Mouse (Mus musculus) left cerebral cortex, postnatal 4 days (tissue): ENCODE data around the gene Wscd2. TPM values are rescaled to one million over a fixed set of nuclear protein-coding genes. Genes with fewer than 3 reads are reported as not detected.

Source experiments
- DNase-seq: peaks from one replicate; pipeline ENCODE4 v3.0.0-alpha.2; 2022
- intact Hi-C: fragments of 180-260 bp; cut with DNase I; formaldehyde crosslinking; loops from one replicate; pipeline ENCODE4 v1.15.1; 2025
- total RNA-seq, 2 experiments: library from RNA; stranded (reverse); gene quantifications; 2 replicates each; pipeline ENCODE4 v1.2.3; 2021

The Wscd2 gene
- total RNA-seq = 10 to 100 TPM; 39.4 to 43.9 TPM

DNA sequence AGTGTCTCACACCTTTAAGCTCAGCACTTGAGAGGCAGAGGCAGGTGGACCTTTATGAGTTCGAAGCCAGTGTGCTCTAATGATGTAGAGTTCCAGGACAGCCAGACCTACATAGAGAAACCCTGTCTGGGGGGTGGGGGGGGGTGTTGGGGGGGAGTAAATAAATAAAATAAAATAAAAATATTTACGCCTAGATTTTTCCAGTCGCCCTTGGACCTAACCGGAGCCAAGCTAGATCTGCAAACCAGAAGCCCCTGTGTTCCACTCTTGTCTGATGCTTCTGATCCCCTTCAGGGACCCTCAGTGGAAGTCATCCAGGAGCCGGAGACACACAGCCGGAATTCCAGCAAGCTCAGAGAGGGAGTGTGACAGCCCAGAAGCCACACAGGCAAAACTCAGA, at the start of gene Wscd2:
TSS of gene Wscd2 (plus strand) at position 301 of the 400 bp plus-strand sequence.
- DNase-seq = no peak
- intact Hi-C loops = loop anchor here (5.0 kb wide), 1 partner anchor 113 kb away; no protein-coding TSS in a partner anchor

GRCm38 (mm10) chr5:113442180-113442579, 48.0 kb upstream of the Wscd2 start:
- intact Hi-C loops = no loop called here
- DNase-seq = no peak

DNA sequence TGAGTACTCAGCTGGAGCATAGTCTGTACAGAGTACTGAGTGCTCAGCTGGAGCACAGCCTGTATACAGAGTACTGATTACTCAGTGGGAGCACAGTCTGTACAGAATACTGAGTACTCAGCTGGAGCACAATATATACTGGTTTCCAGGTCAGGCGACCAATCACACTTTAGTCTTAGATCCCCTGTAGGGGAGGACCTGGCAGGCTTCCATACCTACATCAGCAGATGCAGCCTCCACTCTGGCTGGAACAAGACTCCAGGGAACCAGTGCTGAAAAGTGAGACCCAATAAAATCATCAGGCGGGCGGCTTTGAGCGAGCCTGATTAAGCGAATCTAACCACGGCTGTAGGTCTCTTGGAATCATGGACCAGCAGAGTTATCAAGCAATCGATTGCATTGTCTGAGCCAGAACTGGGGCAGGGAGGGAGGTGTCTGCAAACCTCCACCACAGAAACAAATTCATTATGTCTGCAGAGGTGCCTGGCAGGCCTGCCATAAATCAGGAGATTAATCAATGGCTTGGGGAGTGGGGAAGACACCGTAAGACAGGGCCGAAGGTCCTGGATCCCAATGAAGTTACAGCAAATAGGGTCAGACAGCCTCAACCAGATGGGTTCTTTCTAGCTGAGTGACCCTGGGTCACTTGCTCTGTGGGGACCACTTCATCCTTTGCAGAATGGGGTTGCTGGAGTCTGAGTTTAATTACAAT, 42.0 kb upstream of the Wscd2 start:
- intact Hi-C loops = no loop called here
- peak; percentile 62 for DNase-seq

DNA sequence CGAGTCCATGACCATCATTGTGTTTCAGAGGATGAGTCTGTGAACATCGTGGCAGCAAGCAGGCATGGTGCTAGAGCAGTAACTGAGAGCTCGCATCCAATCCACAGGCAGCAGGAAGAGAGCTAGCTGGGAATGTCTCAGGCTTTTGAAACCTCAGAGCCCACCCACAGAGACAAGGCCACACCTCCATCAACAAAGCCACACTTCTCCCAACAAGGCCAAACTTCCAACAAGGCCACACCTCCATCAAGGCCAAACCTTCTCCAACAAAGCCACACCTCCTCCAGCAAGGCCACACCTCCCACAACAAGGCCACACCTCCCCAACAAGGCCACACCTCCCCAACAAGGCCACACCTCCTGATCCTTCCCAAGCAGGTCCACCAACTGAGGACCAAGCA, 40.8 kb upstream of the Wscd2 start:
- intact Hi-C loops = no loop called here
- DNase-seq = no peak

- intact Hi-C loops = no loop called here
- DNase-seq = no peak
Measured at GRCm38 (mm10) chr5:113452691-113453090, 37.4 kb upstream of the Wscd2 start.

DNA sequence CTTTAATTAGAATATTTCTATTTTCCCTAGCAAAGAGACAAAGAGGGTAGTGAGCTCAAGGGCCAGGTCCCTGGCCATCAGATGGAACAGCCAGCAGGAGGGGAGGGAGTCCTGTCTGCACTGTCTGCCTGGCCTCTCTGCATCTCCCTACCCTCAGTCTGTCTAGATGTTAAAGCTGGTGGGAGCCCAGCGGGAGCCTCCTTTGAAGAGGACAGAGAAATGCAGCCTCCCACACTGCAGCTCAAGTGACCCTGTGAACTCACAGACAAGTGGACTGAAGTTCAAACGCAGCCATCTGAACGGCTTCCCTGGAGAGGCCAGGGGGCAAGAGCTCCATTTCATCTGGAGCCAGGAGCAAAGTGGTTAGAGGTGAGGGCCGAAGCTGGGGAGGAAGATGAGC, 36.8 kb upstream of the Wscd2 start:
- intact Hi-C loops = no loop called here

DNA sequence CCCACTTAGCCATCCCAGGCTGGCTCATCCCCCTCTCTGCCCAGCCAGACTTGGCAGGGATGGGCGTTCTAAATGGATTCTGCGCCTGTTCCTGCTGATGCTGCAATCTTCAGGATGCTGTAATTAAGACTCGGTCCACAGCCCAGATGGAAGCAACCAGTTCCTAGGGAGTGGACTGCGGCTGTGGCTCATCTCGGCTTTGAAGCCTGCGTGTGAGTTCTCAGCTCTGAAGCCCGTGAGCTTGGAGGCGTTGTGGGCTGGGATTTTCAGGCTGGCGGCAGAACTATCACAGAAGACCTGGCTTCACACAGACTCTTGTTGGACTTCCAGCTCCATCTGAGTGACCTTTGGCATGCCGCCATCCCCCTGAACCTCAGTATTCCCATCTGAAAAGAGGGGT, 34.1 kb upstream of the Wscd2 start:
- DNase-seq = peak; percentile 40
- intact Hi-C loops = no loop called here

More for the DNA sequence above, 36.8 kb upstream of the Wscd2 start:
- no peak for DNase-seq

GRCm38 (mm10) chr5:113456756-113457155, 33.4 kb upstream of the Wscd2 start:
- intact Hi-C loops = no loop called here

DNA sequence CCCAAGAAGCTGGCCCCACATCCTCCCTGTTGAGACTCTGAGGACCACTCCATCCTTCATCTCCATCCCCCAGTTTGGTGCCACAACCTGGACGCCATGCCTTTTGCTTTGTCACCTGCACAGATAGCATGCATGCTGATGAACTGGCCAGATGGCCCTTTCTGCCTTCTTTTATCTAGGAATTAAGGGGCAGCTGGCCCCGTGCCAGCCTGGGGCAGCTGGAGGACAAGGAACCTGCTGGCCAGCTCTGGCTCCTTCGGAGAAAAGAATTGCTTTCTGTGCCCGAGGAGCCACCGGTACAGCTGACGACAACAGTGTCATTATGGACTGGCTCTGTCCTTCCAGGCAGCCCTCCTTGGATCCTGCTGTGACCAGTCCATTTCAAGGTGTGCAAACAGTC, 32.9 kb upstream of the Wscd2 start:
- peak; percentile 90 for DNase-seq
- intact Hi-C loops = no loop called here

More at GRCm38 (mm10) chr5:113456756-113457155, 33.4 kb upstream of the Wscd2 start:
- DNase-seq = peak; percentile 58

DNA sequence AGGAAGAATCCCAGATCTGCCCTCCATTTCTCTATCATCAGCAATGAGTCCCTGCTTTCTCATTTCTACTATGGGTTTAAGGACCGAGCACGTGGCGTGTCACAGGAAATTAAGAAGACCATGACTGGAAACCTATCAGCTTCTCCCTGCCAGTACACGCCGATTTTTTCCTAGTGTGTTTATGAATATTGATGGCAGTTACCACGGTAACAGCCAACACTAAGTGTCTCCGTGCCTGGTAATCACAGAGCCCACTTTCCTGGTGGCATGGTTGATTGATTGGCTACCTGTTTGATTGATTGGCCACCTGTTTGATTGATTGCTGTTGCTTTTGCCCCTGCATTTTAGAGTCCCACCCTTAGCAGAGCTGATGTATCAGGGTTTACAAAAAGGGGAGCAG, 30.2 kb upstream of the Wscd2 start:
- no peak for DNase-seq
- intact Hi-C loops = no loop called here

DNA sequence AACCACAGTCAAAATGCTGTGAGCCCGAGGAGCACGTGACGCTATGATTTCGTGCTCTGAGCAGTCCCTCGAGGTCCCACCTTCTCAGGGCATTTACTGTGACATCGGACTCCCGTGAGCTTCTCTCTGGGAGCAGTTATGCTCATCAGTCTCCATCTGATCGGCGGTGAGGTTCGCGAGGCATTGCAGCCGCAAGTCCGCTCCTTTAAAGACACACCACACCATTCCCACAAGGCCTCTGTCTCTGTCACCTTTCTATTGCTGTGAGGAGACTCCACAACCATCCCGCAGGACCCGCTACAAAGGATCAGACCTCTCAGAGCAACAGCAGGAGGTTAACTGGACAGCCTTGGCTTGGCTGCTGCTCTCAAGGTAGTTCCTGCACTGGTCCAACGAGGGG, 28.6 kb upstream of the Wscd2 start:
- intact Hi-C loops = no loop called here
- DNase-seq = no peak

DNA sequence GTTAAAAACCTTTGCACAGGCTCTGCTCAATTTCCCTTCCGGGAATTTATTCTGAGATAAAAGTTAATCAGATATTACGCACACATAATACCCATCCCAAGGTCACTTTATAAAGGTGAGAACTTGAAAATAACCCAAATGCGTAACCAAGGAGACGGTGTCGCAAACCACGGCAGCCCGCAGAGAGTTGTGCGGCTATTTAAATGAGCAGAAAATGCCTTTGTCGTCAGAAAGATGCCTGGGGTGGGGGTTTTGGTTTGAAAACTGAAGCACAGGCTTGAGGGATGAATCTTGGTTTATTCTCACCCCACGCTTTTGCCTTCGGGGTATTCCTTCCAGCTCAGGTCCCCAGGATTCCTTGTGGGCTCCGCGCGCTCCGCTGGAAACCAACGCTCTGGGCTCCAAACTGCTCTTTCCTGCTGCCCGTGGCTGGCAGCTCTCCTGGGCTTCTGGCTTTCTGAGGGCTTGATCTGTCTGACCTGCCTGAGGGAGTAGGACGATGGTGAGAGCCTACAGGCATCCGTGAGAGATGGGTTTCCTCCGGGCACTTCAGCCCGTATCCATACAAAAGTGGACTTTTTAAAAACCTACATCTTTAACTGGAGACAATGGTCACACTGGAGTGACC, 28.0 kb upstream of the Wscd2 start:
- DNase-seq = no peak

GRCm38 (mm10) chr5:113464731-113465130, 25.4 kb upstream of the Wscd2 start:
- DNase-seq = peak; percentile 61
- intact Hi-C loops = no loop called here

More for the DNA sequence above, 28.0 kb upstream of the Wscd2 start:
- intact Hi-C loops = no loop called here

DNA sequence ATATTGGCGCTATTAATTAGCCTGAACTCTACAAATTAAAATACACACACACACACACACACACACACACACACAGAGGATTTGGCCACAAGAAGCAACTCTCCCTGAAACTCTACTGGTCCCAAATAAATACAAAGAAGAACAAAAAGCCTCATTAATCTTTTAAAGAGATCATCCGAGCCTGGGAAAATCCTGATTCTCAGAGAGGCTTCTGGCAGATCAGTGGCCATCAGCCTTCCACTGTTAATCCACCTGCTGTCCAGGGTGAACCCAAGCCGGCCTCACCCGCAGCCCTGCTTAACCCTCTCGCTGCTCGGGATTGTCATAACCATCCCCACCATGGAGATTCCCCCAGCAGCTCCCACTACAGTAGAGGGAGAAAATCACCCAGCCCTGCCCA, 23.6 kb upstream of the Wscd2 start:
- intact Hi-C loops = no loop called here
- no peak for DNase-seq

DNA sequence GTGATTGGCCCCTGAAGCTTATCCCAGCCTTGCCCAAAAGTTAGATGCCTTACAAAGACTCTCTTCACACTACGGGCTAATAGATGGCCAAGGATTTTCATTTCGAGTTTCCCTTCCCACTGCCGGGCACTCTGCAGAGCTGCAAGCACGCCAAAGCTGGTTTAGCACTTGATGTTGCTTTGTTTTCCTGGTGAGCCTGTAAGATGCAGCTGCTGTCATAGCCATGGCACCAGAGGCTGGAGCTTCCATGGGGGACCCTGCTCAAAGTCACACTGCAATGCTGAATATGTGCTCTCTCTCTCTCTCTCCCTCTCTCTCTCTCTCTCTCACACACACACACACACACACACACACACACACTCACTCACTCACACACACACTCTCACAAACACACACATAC, 23.1 kb upstream of the Wscd2 start:
- no peak for DNase-seq
- intact Hi-C loops = no loop called here

GRCm38 (mm10) chr5:113467765-113468164, 22.4 kb upstream of the Wscd2 start:
- intact Hi-C loops = no loop called here
- no peak for DNase-seq

DNA sequence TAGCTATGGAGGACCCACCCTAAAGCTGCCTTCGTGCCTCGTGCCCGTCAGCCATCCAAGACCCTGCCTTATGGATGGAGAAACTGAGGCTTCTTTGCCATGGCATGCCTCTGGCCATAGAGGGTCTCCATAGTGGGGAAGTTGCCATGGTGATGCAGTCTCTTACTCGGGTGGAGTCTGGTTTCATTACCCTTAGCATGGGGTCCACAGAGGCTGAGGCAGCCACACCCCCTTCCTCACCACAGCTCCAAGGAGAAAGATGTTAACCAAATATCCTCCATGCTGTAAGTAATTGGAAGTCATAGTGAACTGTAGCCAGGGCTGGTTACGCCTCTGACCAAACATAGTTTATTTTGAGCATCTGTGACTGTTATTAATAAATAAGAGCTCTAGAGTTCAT, 21.5 kb upstream of the Wscd2 start:
- intact Hi-C loops = no loop called here
- DNase-seq = no peak

GRCm38 (mm10) chr5:113469231-113469630, 20.9 kb upstream of the Wscd2 start:
- intact Hi-C loops = no loop called here
- DNase-seq = no peak

DNA sequence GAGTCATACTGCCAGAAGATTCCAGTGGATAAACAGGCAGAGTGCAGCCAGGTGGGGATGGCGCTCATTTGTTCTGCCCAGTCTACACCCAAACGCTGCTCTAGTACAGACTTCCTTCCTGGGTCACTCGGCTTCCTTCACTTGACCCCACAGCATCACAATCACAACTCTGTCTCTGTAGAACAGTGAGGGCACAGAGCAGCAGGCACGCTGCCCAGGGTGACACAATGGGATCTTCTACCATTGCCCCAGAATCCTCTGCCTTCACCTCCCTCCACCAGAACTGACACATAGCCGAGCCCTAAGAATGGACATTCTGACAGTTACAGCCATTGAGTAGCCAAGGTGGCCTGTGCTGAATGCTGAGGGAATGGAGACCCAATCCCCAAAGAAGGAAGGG, 20.3 kb upstream of the Wscd2 start:
- DNase-seq = no peak
- intact Hi-C loops = loop anchor here (10.0 kb wide), 1 partner anchor 255 kb away; the partner anchor contains the start of gene 1700069L16Rik

DNA sequence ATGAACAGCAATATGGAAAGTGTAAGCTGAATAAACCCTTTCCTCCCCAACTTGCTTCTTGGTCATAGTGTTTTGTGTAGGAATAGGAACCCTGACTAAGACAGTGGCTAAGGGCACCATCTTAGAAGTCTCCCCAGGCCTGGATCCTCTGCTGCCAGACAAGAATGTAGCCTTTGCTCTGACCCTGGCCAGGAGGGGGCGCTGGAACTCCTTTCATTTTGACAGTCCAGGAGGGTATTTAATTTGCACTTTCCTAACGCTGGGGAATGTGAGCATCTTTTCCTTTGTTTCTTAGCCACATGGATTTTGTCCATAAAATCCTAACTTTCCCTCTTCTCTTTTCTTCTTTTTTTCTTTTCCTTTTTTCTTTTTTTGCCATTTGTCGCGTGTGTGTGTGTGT, 18.7 kb upstream of the Wscd2 start:
- DNase-seq = peak; percentile 82
- intact Hi-C loops = loop anchor here (10.0 kb wide), 1 partner anchor 253 kb away; the partner anchor contains the start of gene 1700069L16Rik

DNA sequence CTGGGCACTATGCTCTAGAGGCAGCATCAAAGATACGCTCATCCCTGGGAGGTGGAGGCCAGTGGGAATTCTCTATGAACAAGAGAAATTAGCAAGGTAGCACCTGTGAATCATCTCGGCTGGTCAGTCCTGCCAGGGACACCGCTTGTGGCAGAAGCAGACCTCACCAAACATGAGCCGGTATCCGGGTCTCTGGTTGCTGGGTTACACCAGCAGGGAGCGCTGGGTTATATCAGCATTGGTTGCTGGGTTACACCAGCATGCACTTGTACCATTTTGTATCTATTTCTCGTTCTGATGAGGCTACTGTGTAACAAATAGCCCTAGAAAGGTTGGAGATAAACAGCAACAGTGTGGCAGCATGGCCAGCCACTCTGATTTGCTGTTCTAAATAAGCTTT, 17.8 kb upstream of the Wscd2 start:
- DNase-seq = no peak
- intact Hi-C loops = loop anchor here (10.0 kb wide), 1 partner anchor 252 kb away; the partner anchor contains the start of gene 1700069L16Rik

- no peak for DNase-seq
- intact Hi-C loops = loop anchor here (10.0 kb wide), 1 partner anchor 248 kb away; the partner anchor contains the start of gene 1700069L16Rik
Measured at GRCm38 (mm10) chr5:113476816-113477215, 13.3 kb upstream of the Wscd2 start.
